Mouse (Mus musculus): Measurements from ENCODE around the gene Col8a1. TPM values are rescaled to one million over a fixed set of nuclear protein-coding genes. Genes with fewer than 3 reads are reported as not detected.

Col8a1 gene
- total RNA-seq, 2 experiments from 2014 or later = 4.6 to 5.1 TPM

- peak; percentile 12 for DNase-seq
Measured at GRCm38 (mm10) chr16:57672251-57672650, 82.3 kb downstream of the Col8a1 start.

GRCm38 (mm10) chr16:57671637-57672036 is 82.9 kb downstream of the Col8a1 start:
- no peak for DNase-seq

- DNase-seq = peak; percentile 35
Measured at GRCm38 (mm10) chr16:57669348-57669747, 85.2 kb downstream of the Col8a1 start.

- DNase-seq = peak; percentile 16
Measured at GRCm38 (mm10) chr16:57662661-57663060, 91.9 kb downstream of the Col8a1 start.

GRCm38 (mm10) chr16:57649888-57650287 is 104.6 kb downstream of the Col8a1 start:
- DNase-seq = peak; percentile 25

- DNase-seq = no peak
Measured at GRCm38 (mm10) chr16:57641346-57641885, 113.1 kb downstream of the Col8a1 start.

GRCm38 (mm10) chr16:57634766-57635165 is 119.8 kb downstream of the Col8a1 start:
- DNase-seq = no peak

GRCm38 (mm10) chr16:57634191-57634590 is 120.3 kb downstream of the Col8a1 start:
- DNase-seq = peak; percentile 85

GRCm38 (mm10) chr16:57611768-57612167 is 142.8 kb downstream of the Col8a1 start:
- peak; percentile 59 for DNase-seq

GRCm38 (mm10) chr16:57606444-57607227 is 147.9 kb downstream of the Col8a1 start, which contains the start of gene Cmss1:
Gene Cmss1 (minus strand): TSS chr16:57606864.
- peak; percentile 92 for DNase-seq

GRCm38 (mm10) chr16:57601031-57601430 is 153.5 kb downstream of the Col8a1 start:
- no peak for DNase-seq

- DNase-seq = no peak
Measured at GRCm38 (mm10) chr16:57597295-57597957, 157.1 kb downstream of the Col8a1 start.

GRCm38 (mm10) chr16:57593422-57594157 is 160.9 kb downstream of the Col8a1 start:
- peak; percentile 34 for DNase-seq

GRCm38 (mm10) chr16:57585201-57585600 is 169.3 kb downstream of the Col8a1 start:
- no peak for DNase-seq

- DNase-seq = peak; percentile 24
Measured at GRCm38 (mm10) chr16:57582008-57582407, 172.5 kb downstream of the Col8a1 start.

- no peak for DNase-seq
Measured at GRCm38 (mm10) chr16:57580041-57580440, 174.5 kb downstream of the Col8a1 start.

- DNase-seq = no peak
Measured at GRCm38 (mm10) chr16:57577519-57577918, 177.0 kb downstream of the Col8a1 start.

- DNase-seq = no peak
Measured at GRCm38 (mm10) chr16:57575764-57576388, 178.7 kb downstream of the Col8a1 start.
